Mouse (Mus musculus): ENCODE measurements around the gene RPS10-NUDT3. TPM values are rescaled to one million over a fixed set of nuclear protein-coding genes. Genes with fewer than 3 reads are reported as not detected.

The RPS10-NUDT3 gene
- total and polyA plus RNA-seq, 3 experiments = not detected

DNA sequence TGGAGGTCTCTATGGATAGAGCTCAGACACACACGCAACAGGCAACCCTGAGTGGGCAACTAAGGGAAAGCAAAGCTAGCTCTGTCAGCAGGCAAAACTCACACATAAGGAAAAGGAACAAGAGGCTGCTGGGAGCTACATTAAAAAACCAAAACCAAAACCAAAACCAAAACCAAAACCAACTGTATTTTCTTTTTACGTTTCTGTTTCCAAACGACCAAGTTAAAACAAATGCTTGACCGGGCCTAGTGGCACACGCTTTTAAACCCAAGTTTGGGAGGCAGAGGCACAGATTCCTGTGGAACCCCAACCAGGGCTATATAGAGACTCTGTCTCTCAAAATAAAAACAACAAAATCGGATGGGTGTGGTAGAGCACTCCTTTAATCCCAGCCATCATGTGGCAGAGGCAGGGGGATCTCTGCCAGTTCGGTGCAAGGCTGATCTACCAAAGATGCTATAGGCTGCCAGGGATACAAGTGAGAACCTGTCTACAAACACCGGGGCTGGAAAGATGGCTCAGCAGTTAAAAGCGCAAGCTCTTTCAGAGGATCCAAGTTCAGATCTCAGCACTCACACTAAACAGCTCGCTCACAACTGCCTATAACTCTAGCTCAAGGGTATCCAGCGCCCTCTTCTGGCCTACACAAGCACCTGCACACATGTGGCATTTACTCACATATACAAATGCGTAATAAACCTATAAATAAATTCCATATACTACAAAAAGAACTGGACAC, 43.0 kb downstream of the RPS10-NUDT3 start:
- DNase-seq = no peak
- intact Hi-C loops (cut with DNase I) = no loop called here
- Histone ChIP-seq H3K27me3 (ENCODE audit: control insufficient read depth, insufficient read depth, low read length) (no peaks in the 10 kb centered on the region), H3K36me3 (ENCODE audit: control insufficient read depth, insufficient read depth, low read length) (peaks cover 2% of the 10 kb centered on the region; the same call in 1 of the 2 replicates), H3K9ac (ENCODE audit: low read depth, low read length) (peak overlapping the region; percentile 54), H3K79me2 (replicated peaks; ENCODE audit: control insufficient read depth, insufficient read depth, low read length) (no peaks in the 10 kb centered on the region; the same call in none of the 2 replicates), H3K27ac (peak overlapping the region; percentile 52), H3K4me1 (ENCODE audit: control insufficient read depth, insufficient read depth, low read length) (peaks cover 19% of the 10 kb centered on the region), H3K4me3 (peak overlapping the region; percentile 1; the same call in 1 of the 2 replicates)
- TF ChIP-seq CTCF (IDR thresholded peaks at IDR 0.05) (peak; percentile 50), EP300 (IDR thresholded peaks at IDR 0.05; ENCODE audit: insufficient read depth, low read depth, low read length) (no peak), POLR2A (IDR thresholded peaks at IDR 0.05; ENCODE audit: insufficient read depth, low read depth, low read length) (no peak)
- WGBS = 64% methylated on average over 12 of the region's 12 CpGs

GRCm38 (mm10) chr17:27588231-27588630, 46.8 kb downstream of the RPS10-NUDT3 start:
- H3K36me3 ChIP-seq (ENCODE audit: control insufficient read depth, insufficient read depth, low read length) = peaks cover 2% of the 10 kb centered on the region; the same call in 1 of the 2 replicates
- intact Hi-C loops (cut with DNase I) = loop anchor here (5.0 kb wide), 1 partner anchor 34 kb away; the partner anchor contains the start of gene Nudt3
- TF ChIP-seq EP300 (IDR thresholded peaks at IDR 0.05; ENCODE audit: insufficient read depth, low read depth, low read length) (no peak), POLR2A (IDR thresholded peaks at IDR 0.05; ENCODE audit: insufficient read depth, low read depth, low read length) (no peak), CTCF (IDR thresholded peaks at IDR 0.05) (no peak)
- whole genome bisulfite sequencing = 37% methylated on average over 8 of the region's 8 CpGs
- no peaks in the 10 kb centered on the region for H3K27me3 ChIP-seq (ENCODE audit: control insufficient read depth, insufficient read depth, low read length)
- no peak for DNase-seq
- no peak overlapping the region for H3K4me3 ChIP-seq
- H3K27ac ChIP-seq = peak overlapping the region; percentile 91
- H3K4me1 ChIP-seq (ENCODE audit: control insufficient read depth, insufficient read depth, low read length) = peaks cover 24% of the 10 kb centered on the region
- no peak overlapping the region; the same call in 1 of the 2 replicates for H3K9ac ChIP-seq (ENCODE audit: low read depth, low read length)
- H3K79me2 ChIP-seq (replicated peaks; ENCODE audit: control insufficient read depth, insufficient read depth, low read length) = no peaks in the 10 kb centered on the region; the same call in none of the 2 replicates

GRCm38 (mm10) chr17:27587252-27587651, 47.8 kb downstream of the RPS10-NUDT3 start:
- no peaks in the 10 kb centered on the region for H3K27me3 ChIP-seq (ENCODE audit: control insufficient read depth, insufficient read depth, low read length)
- peaks cover 2% of the 10 kb centered on the region; the same call in 1 of the 2 replicates for H3K36me3 ChIP-seq (ENCODE audit: control insufficient read depth, insufficient read depth, low read length)
- no peak overlapping the region for H3K4me3 ChIP-seq
- peak overlapping the region; percentile 91 for H3K27ac ChIP-seq
- H3K79me2 ChIP-seq (replicated peaks; ENCODE audit: control insufficient read depth, insufficient read depth, low read length) = no peaks in the 10 kb centered on the region; the same call in none of the 2 replicates
- intact Hi-C loops (cut with DNase I) = loop anchor here (5.0 kb wide), 1 partner anchor 35 kb away; the partner anchor contains the start of gene Nudt3
- DNase-seq = peak; percentile 53 to 75
- peak overlapping the region; percentile 50 for H3K9ac ChIP-seq (ENCODE audit: low read depth, low read length)
- no peak for TF ChIP-seq POLR2A (IDR thresholded peaks at IDR 0.05; ENCODE audit: insufficient read depth, low read depth, low read length)
- peak; percentile 96 for TF ChIP-seq EP300 (IDR thresholded peaks at IDR 0.05; ENCODE audit: insufficient read depth, low read depth, low read length)
- H3K4me1 ChIP-seq (ENCODE audit: control insufficient read depth, insufficient read depth, low read length) = peaks cover 24% of the 10 kb centered on the region
- 47% methylated on average over 12 of the region's 12 CpGs for WGBS

GRCm38 (mm10) chr17:27586661-27587060, 48.4 kb downstream of the RPS10-NUDT3 start:
- H3K36me3 ChIP-seq (ENCODE audit: control insufficient read depth, insufficient read depth, low read length) = peaks cover 2% of the 10 kb centered on the region; the same call in 1 of the 2 replicates
- 46% methylated on average over 9 of the region's 9 CpGs for WGBS
- 0 out of 2 replicates have a peak, but pooled peaks have one; percentile 40 for TF ChIP-seq EP300 (IDR thresholded peaks at IDR 0.05; ENCODE audit: insufficient read depth, low read depth, low read length)
- TF ChIP-seq POLR2A (IDR thresholded peaks at IDR 0.05; ENCODE audit: insufficient read depth, low read depth, low read length) = peak; percentile 37; the same call in 1 of the 2 replicates
- no peak for TF ChIP-seq CTCF (IDR thresholded peaks at IDR 0.05)
- no peaks in the 10 kb centered on the region; the same call in 1 of the 2 replicates for H3K79me2 ChIP-seq (replicated peaks; ENCODE audit: control insufficient read depth, insufficient read depth, low read length)
- no peaks in the 10 kb centered on the region for H3K27me3 ChIP-seq (ENCODE audit: control insufficient read depth, insufficient read depth, low read length)
- DNase-seq = peak; percentile 56 to 69
- peak overlapping the region; percentile 50; the same call in 1 of the 2 replicates for H3K9ac ChIP-seq (ENCODE audit: low read depth, low read length)
- peaks cover 21% of the 10 kb centered on the region for H3K4me1 ChIP-seq (ENCODE audit: control insufficient read depth, insufficient read depth, low read length)
- H3K4me3 ChIP-seq = no peak overlapping the region
- intact Hi-C loops (cut with DNase I) = loop anchor here (5.0 kb wide), 1 partner anchor 36 kb away; the partner anchor contains the start of gene Nudt3
- peak overlapping the region; percentile 91 for H3K27ac ChIP-seq

DNA sequence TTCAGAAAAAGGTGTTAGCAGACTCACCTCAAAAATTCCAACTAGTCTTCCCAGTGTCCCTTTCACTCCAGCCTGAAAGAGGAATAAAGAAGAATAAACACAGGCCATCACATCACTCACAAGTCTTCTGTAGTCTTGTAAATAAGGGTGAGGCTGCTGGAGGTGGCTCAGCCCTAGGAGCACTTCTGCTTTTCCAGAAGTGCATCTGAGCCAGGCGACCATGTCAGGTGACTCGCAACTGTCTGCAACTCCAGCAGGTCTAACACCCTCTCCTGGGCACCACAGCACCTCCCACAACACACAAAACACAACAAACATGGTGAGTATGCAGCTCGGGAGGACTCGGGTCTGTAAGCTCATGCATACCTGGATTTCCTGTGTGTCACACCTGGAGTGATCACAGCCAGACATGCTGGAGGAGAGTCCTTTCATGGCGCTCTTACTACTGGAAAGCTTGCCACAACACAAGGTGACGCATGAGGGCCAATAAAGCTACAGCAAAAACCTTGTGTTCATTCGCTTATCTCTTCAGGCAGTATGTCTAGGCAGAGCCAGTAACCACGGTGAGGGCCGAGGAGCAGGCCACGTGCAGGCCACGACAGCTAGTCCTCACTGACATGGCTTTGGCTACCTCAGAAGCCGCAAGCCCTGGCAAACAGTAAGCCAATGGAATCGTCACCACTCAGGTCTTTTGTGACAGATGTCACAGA, 51.7 kb downstream of the RPS10-NUDT3 start:
- DNase-seq = no peak
- intact Hi-C loops (cut with DNase I) = no loop called here

More for the DNA sequence above, 51.7 kb downstream of the RPS10-NUDT3 start:
- Histone ChIP-seq H3K4me1 (ENCODE audit: control insufficient read depth, insufficient read depth, low read length) (peaks cover 10% of the 10 kb centered on the region), H3K36me3 (ENCODE audit: control insufficient read depth, insufficient read depth, low read length) (peaks cover 2% of the 10 kb centered on the region; the same call in 1 of the 2 replicates), H3K4me3 (no peak overlapping the region), H3K79me2 (replicated peaks; ENCODE audit: control insufficient read depth, insufficient read depth, low read length) (no peaks in the 10 kb centered on the region; the same call in 1 of the 2 replicates), H3K27me3 (ENCODE audit: control insufficient read depth, insufficient read depth, low read length) (no peaks in the 10 kb centered on the region), H3K27ac (no peak overlapping the region), H3K9ac (ENCODE audit: low read depth, low read length) (no peak overlapping the region)
- TF ChIP-seq EP300 (IDR thresholded peaks at IDR 0.05; ENCODE audit: insufficient read depth, low read depth, low read length) = no peak; the same call in 1 of the 2 replicates
- TF ChIP-seq CTCF (IDR thresholded peaks at IDR 0.05) = no peak
- no peak for TF ChIP-seq POLR2A (IDR thresholded peaks at IDR 0.05; ENCODE audit: insufficient read depth, low read depth, low read length)
- WGBS = 69% methylated on average over 13 of the region's 13 CpGs
